Mouse (Mus musculus) kidney, embryonic 15.5 days (tissue): Measurements from ENCODE around the gene Rrp7a. TPM values are rescaled to one million over a fixed set of nuclear protein-coding genes. Genes with fewer than 3 reads are reported as not detected.
A peak's percentile ranks its signal among the peaks of the same experiment; 100 is the strongest.

Experiments used
- ATAC-seq: fragments of 200-750 bp; cut with Nextera tagmentation; replicated peaks from 2 replicates; pipeline ENCODE4 v1.8.0; 2017; ENCODE audit warnings: moderate TSS enrichment; ENCODE audit not compliant: low FRiP score
- H3K27ac ChIP-seq: fragments of 300-500 bp; sonication (generic); 2 replicates; pipeline ENCODE4 v1.5.1; 2015; ENCODE audit warnings: mild to moderate bottlenecking, inconsistent platforms
- H3K27me3 ChIP-seq: fragments of 300-500 bp; sonication (generic); 2 replicates; pipeline ENCODE4 v1.6.1; 2015; ENCODE audit warnings: inconsistent platforms
- H3K36me3 ChIP-seq: fragments of 300-500 bp; sonication (generic); 2 replicates; pipeline ENCODE4 v1.6.1; 2015; ENCODE audit warnings: inconsistent platforms
- H3K4me1 ChIP-seq: fragments of 300-500 bp; sonication (generic); 2 replicates; pipeline ENCODE4 v1.6.1; 2015; ENCODE audit warnings: inconsistent platforms
- H3K4me2 ChIP-seq: fragments of 300-500 bp; sonication (generic); 2 replicates; pipeline ENCODE4 v1.6.1; 2015; ENCODE audit warnings: moderate library complexity, mild to moderate bottlenecking, inconsistent platforms
- H3K4me3 ChIP-seq: fragments of 300-500 bp; sonication (generic); replicated peaks from 2 replicates; pipeline ENCODE4 v1.5.1; 2015; ENCODE audit warnings: mild to moderate bottlenecking, inconsistent platforms
- H3K9ac ChIP-seq: fragments of 300-500 bp; sonication (generic); 2 replicates; pipeline ENCODE4 v1.6.1; 2015; ENCODE audit warnings: mild to moderate bottlenecking, inconsistent platforms
- H3K9me3 ChIP-seq: fragments of 300-500 bp; sonication (generic); replicated peaks from 2 replicates; pipeline ENCODE4 v1.6.1; 2016; ENCODE audit warnings: inconsistent platforms
- WGBS: fragments of 180-500 bp; shearing (Covaris S2); methylation state at CpG from one replicate; pipeline ENCODE4 v1.1.7; 2015; ENCODE audit warnings: mixed read lengths; 5-methylcytosine and 5-hydroxymethylcytosine counted together
- polyA plus RNA-seq: library from polyadenylated mRNA; unstranded; fragments of >200 nt; fragmentation: Nextera tagmentation; extraction: Ambion mirVana; gene quantifications from 2 replicates; pipeline ENCODE4 v1.2.1, GENCODE M21; 2015

The Rrp7a gene
- polyA plus RNA-seq, 1 experiment from 2014 or later = 74.3 TPM

DNA sequence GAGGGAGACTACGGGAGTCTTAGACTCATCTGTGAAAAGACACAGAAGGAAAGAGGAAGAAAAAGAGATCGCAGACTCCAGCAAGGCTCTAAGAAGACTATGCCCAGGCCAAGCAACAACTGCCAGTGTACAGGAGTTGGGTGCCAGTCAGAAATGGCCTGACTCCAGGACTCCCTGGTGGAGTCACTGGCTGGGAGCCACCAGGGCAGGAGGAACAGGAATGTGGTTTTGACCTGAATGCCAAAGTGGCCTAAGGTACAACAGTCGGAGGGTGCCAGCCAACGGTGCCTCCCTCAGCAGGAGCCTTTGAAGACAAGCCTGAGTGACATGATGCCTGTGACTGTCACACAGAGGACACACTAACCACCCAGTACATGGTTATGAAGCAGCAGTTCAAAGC, 48.4 kb downstream of the Rrp7a start:
- 0 out of 2 replicates have a peak, but pooled peaks cover 5% of the 10 kb centered on the region for H3K27me3 ChIP-seq
- WGBS = 84% methylated on average over 4 of the region's 4 CpGs
- no peaks in the 10 kb centered on the region; the same call in 1 of the 2 replicates for H3K9me3 ChIP-seq
- peaks cover 4% of the 10 kb centered on the region; the same call in 1 of the 2 replicates for H3K4me1 ChIP-seq
- H3K36me3 ChIP-seq = no peaks in the 10 kb centered on the region
- no peak overlapping the region for H3K9ac ChIP-seq
- no peak overlapping the region for H3K27ac ChIP-seq
- H3K4me3 ChIP-seq = no peak overlapping the region
- no peak for ATAC-seq
- no peak overlapping the region for H3K4me2 ChIP-seq

DNA sequence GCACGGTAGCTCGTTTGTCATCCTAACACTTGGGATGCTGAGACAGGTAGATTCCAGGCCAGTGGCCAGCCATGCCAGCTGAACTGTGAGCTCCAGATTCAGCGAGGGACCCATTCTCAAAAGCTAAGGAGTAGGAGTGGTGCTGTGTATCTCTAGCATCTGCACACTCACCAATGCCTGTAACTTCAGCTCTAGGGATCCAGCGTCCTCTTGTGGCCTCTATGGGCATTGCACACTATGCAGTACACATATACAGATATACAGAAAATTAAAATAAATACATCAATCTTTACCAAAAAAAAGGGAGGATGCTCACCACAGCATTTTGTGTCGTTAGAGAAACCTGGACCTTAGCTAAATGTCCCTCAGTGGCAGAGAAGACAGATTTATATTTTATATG, 50.8 kb downstream of the Rrp7a start:
- H3K27me3 ChIP-seq = 0 out of 2 replicates have a peak, but pooled peaks cover 5% of the 10 kb centered on the region
- H3K36me3 ChIP-seq = no peaks in the 10 kb centered on the region
- peaks cover 4% of the 10 kb centered on the region; the same call in 1 of the 2 replicates for H3K4me1 ChIP-seq
- 84% methylated on average over 5 of the region's 5 CpGs for WGBS
- H3K9me3 ChIP-seq = no peaks in the 10 kb centered on the region; the same call in 1 of the 2 replicates
- H3K4me3 ChIP-seq = no peak overlapping the region
- no peak for ATAC-seq
- H3K27ac ChIP-seq = no peak overlapping the region
- no peak overlapping the region for H3K9ac ChIP-seq
- H3K4me2 ChIP-seq = no peak overlapping the region

GRCm38 (mm10) chr15:83070942-83071341, 51.7 kb downstream of the Rrp7a start:
- Histone ChIP-seq H3K27ac (peak overlapping the region; percentile 70), H3K4me2 (no peak overlapping the region), H3K27me3 (0 out of 2 replicates have a peak, but pooled peaks cover 3% of the 10 kb centered on the region), H3K36me3 (no peaks in the 10 kb centered on the region), H3K4me3 (no peak overlapping the region), H3K4me1 (peaks cover 4% of the 10 kb centered on the region; the same call in 1 of the 2 replicates), H3K9me3 (no peaks in the 10 kb centered on the region; the same call in 1 of the 2 replicates), H3K9ac (no peak overlapping the region)
- WGBS = 41% methylated on average over 3 of the region's 3 CpGs
- peak; percentile 75 for ATAC-seq

GRCm38 (mm10) chr15:83068270-83068669, 54.3 kb downstream of the Rrp7a start:
- H3K4me2 ChIP-seq = no peak overlapping the region
- no peaks in the 10 kb centered on the region for H3K27me3 ChIP-seq
- H3K27ac ChIP-seq = no peak overlapping the region
- no peak for ATAC-seq
- H3K4me1 ChIP-seq = peaks cover 4% of the 10 kb centered on the region; the same call in 1 of the 2 replicates
- no peak overlapping the region for H3K9ac ChIP-seq
- H3K4me3 ChIP-seq = no peak overlapping the region
- WGBS = 96% methylated on average over 5 of the region's 5 CpGs
- H3K9me3 ChIP-seq = no peaks in the 10 kb centered on the region; the same call in 1 of the 2 replicates
- no peaks in the 10 kb centered on the region for H3K36me3 ChIP-seq

DNA sequence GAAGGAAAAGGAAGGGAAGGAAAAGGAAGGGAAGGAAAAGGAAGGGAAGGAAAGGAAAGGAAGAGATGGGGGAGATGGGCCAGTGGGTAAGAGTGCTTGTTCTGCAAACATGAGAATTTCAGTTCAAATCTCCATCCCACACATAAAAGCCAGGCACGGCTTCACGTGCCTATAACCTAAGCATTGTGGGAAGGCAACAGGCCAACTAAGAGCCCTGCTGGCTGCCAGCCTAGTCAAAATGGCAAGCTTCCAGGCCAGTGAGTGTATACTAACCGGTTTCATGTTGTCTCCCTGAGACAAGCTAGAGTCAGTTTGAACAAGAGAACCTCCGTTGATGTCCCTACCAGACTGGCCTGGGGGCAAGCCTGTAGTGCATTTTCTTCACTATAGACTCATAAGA, 57.1 kb downstream of the Rrp7a start:
- Histone ChIP-seq H3K4me2 (no peak overlapping the region), H3K27ac (no peak overlapping the region), H3K27me3 (no peaks in the 10 kb centered on the region), H3K9ac (no peak overlapping the region), H3K36me3 (no peaks in the 10 kb centered on the region), H3K4me3 (no peak overlapping the region), H3K9me3 (no peaks in the 10 kb centered on the region), H3K4me1 (peaks cover 7% of the 10 kb centered on the region; the same call in 1 of the 2 replicates)
- ATAC-seq = no peak
- 82% methylated on average over 4 of the region's 4 CpGs for WGBS

Other genes with a start within 250 kb of the Rrp7a start
- gene Tcf20, start 134.9 kb downstream of the Rrp7a start, polyA plus RNA-seq = 8.4 and 9.3 TPM in 2 replicates
- 2.9 and 3.0 TPM in 2 replicates for gene Nfam1, start 89.5 kb downstream of the Rrp7a start, polyA plus RNA-seq
- 54.1 and 59.4 TPM in 2 replicates for gene Serhl, start 33.3 kb downstream of the Rrp7a start, polyA plus RNA-seq
- 144 and 148 TPM in 2 replicates for gene Poldip3, start 26.6 kb upstream of the Rrp7a start, polyA plus RNA-seq
- 150 and 166 TPM in 2 replicates for gene Cyb5r3, start 49.8 kb upstream of the Rrp7a start, polyA plus RNA-seq
- gene A4galt, start 129.0 kb upstream of the Rrp7a start, polyA plus RNA-seq = 19.1 and 20.8 TPM in 2 replicates
- 35.7 and 36.3 TPM in 2 replicates for gene Arfgap3, start 227.4 kb upstream of the Rrp7a start, polyA plus RNA-seq